Mouse (Mus musculus) frontal cortex, postnatal 36 days (tissue): ENCODE measurements at regions not wholly inside any gene's neighbourhood (a gene's known extent, or its start where the extent isn't known, plus 50 kb on each side); places are given as distances from the start of the nearest gene placed in this dataset.

Experiments
- DNase-seq, 2 experiments: peaks; one replicate each; pipeline ENCODE4 v3.0.0; 2022; ENCODE audit warnings: low spot score in 2 of 2

GRCm38 (mm10) chr2:172773176-172773575, 166.9 kb downstream of the Bmp7 start:
- DNase-seq: peak; percentile 56 to 65

- DNase-seq: no peak
Measured at GRCm38 (mm10) chr2:172776485-172776884, 163.6 kb downstream of the Bmp7 start.

- no peak for DNase-seq
Measured at GRCm38 (mm10) chr2:172777774-172778173, 162.3 kb downstream of the Bmp7 start.

GRCm38 (mm10) chr2:172779096-172779495, 161.0 kb downstream of the Bmp7 start:
- no peak for DNase-seq

- DNase-seq: no peak
Measured at GRCm38 (mm10) chr2:172782686-172783085, 157.4 kb downstream of the Bmp7 start.

GRCm38 (mm10) chr2:172786297-172786696, 153.8 kb downstream of the Bmp7 start:
- DNase-seq: no peak

- no peak for DNase-seq
Measured at GRCm38 (mm10) chr2:172787203-172787944, 152.7 kb downstream of the Bmp7 start.

GRCm38 (mm10) chr2:172789260-172789659, 150.9 kb downstream of the Bmp7 start:
- DNase-seq: no peak

- no peak for DNase-seq
Measured at GRCm38 (mm10) chr2:172792555-172792954, 147.6 kb downstream of the Bmp7 start.

- DNase-seq: no peak
Measured at GRCm38 (mm10) chr2:172793991-172794390, 146.1 kb downstream of the Bmp7 start.

- no peak for DNase-seq
Measured at GRCm38 (mm10) chr2:172794771-172795170, 145.3 kb downstream of the Bmp7 start.

GRCm38 (mm10) chr2:172796104-172796503, 144.0 kb downstream of the Bmp7 start:
- no peak for DNase-seq

- no peak for DNase-seq
Measured at GRCm38 (mm10) chr2:172796955-172797354, 143.2 kb downstream of the Bmp7 start.

- DNase-seq: no peak
Measured at GRCm38 (mm10) chr2:172799951-172800350, 140.2 kb downstream of the Bmp7 start.

GRCm38 (mm10) chr2:172800801-172801200, 139.3 kb downstream of the Bmp7 start:
- no peak for DNase-seq

- DNase-seq: no peak
Measured at GRCm38 (mm10) chr2:172801804-172802203, 138.3 kb downstream of the Bmp7 start.

- no peak for DNase-seq
Measured at GRCm38 (mm10) chr2:172807446-172807845, 132.7 kb downstream of the Bmp7 start.

- no peak for DNase-seq
Measured at GRCm38 (mm10) chr2:172809306-172809705, 130.8 kb downstream of the Bmp7 start.

- no peak for DNase-seq
Measured at GRCm38 (mm10) chr2:172813319-172813718, 126.8 kb downstream of the Bmp7 start.

- DNase-seq: no peak
Measured at GRCm38 (mm10) chr2:172813906-172814305, 126.2 kb downstream of the Bmp7 start.

- DNase-seq: no peak
Measured at GRCm38 (mm10) chr2:172815146-172815545, 125.0 kb downstream of the Bmp7 start.

- no peak for DNase-seq
Measured at GRCm38 (mm10) chr2:172817058-172817745, 122.9 kb downstream of the Bmp7 start.
